Mouse (Mus musculus): ENCODE measurements at regions not wholly inside any gene's neighbourhood (a gene's known extent, or its start where the extent isn't known, plus 50 kb on each side); places are given as distances from the start of the nearest gene placed in this dataset.

GRCm38 (mm10) chr10:117577970-117578695, 51.2 kb upstream of the Cpm start:
- no peak overlapping the region for H3K9ac ChIP-seq (ENCODE audit: insufficient read depth, low read depth)
- H3K36me3 ChIP-seq (replicated peaks in 1 of 2; ENCODE audit: control insufficient read depth in 1 of 2, insufficient read depth in 1 of 2, low read length in 1 of 2), result no peaks in the 10 kb centered on the region
- in situ Hi-C loops (cut with MboI; ENCODE audit: low pct_ligation_motif_present, low pct_unique_long_range_greater_than_20kb, low sequenced_read_pairs), result no loop called here
- H3K4me3 ChIP-seq (replicated peaks in 1 of 3; ENCODE audit: low read depth in 2 of 3, low read length in 2 of 3, poor library complexity in 1 of 3), result no peak overlapping the region
- no peak overlapping the region for H3K4me2 ChIP-seq (ENCODE audit: insufficient read depth, low read depth, poor library complexity, severe bottlenecking)
- no peak for TF ChIP-seq TCF12 (IDR thresholded peaks at IDR 0.05; ENCODE audit: low read depth, low read length)
- H3K9me3 ChIP-seq (replicated peaks; ENCODE audit: low read length), result no peaks in the 10 kb centered on the region
- no peaks in the 10 kb centered on the region for H3K79me2 ChIP-seq (replicated peaks; ENCODE audit: control insufficient read depth, extremely low read depth, insufficient read depth, poor library complexity, severe bottlenecking)
- H3K27ac ChIP-seq (ENCODE audit: insufficient read depth, low read depth), result no peak overlapping the region
- dilution Hi-C loops (cut with MboI; ENCODE audit: extremely low pct_ligation_motif_present, extremely low pct_unique_long_range_greater_than_20kb, low sequenced_read_pairs), result no loop called here
- 0 out of 4 replicates have a peak, but pooled peaks cover 0 to 4% of the 10 kb centered on the region in 2 experiments for H3K4me1 ChIP-seq (ENCODE audit: control insufficient read depth in 1 of 2, insufficient read depth in 2 of 2)
- H3K27me3 ChIP-seq (replicated peaks), result no peaks in the 10 kb centered on the region
- DNase-seq (ENCODE audit: extremely low read depth), result no peak

- DNase-seq (ENCODE audit: extremely low read depth), result no peak
- no peak overlapping the region for H3K4me2 ChIP-seq (ENCODE audit: insufficient read depth, low read depth, poor library complexity, severe bottlenecking)
- H3K9ac ChIP-seq (ENCODE audit: insufficient read depth, low read depth), result no peak overlapping the region
- no peaks in the 10 kb centered on the region for H3K36me3 ChIP-seq (replicated peaks in 1 of 2; ENCODE audit: control insufficient read depth in 1 of 2, insufficient read depth in 1 of 2, low read length in 1 of 2)
- in situ Hi-C loops (cut with MboI; ENCODE audit: low pct_ligation_motif_present, low pct_unique_long_range_greater_than_20kb, low sequenced_read_pairs) (no loop called here), dilution Hi-C loops (cut with MboI; ENCODE audit: extremely low pct_ligation_motif_present, extremely low pct_unique_long_range_greater_than_20kb, low sequenced_read_pairs) (no loop called here)
- no peak overlapping the region for H3K27ac ChIP-seq (ENCODE audit: insufficient read depth, low read depth)
- H3K9me3 ChIP-seq (replicated peaks; ENCODE audit: low read length), result no peaks in the 10 kb centered on the region
- TF ChIP-seq HCFC1 (IDR thresholded peaks at IDR 0.05; ENCODE audit: low read depth, low read length), result no peak
- TF ChIP-seq BHLHE40 (IDR thresholded peaks at IDR 0.05; ENCODE audit: low read depth, low read length), result no peak
- TF ChIP-seq NRF1 (IDR thresholded peaks at IDR 0.05; ENCODE audit: low read depth, low read length), result no peak
- TF ChIP-seq RAD21 (IDR thresholded peaks at IDR 0.05; ENCODE audit: low read depth, low read length), result no peak
- TF ChIP-seq E2F4 (IDR thresholded peaks at IDR 0.05; ENCODE audit: insufficient replicate concordance, low read depth, low read length), result no peak
- no peak for TF ChIP-seq MAZ (IDR thresholded peaks at IDR 0.05; ENCODE audit: low read depth, low read length)
- TF ChIP-seq POLR2A (IDR thresholded peaks at IDR 0.05; ENCODE audit: low read depth, low read length), result no peak
- no peak for TF ChIP-seq ZMIZ1 (IDR thresholded peaks at IDR 0.05; ENCODE audit: low read depth, low read length)
- TF ChIP-seq UBTF (IDR thresholded peaks at IDR 0.05; ENCODE audit: low read depth, low read length), result no peak
- TF ChIP-seq ZKSCAN1 (IDR thresholded peaks at IDR 0.05; ENCODE audit: borderline replicate concordance, low read depth, low read length), result no peak
- no peak for TF ChIP-seq ZC3H11A (IDR thresholded peaks at IDR 0.05; ENCODE audit: low read depth, low read length)
- no peak for TF ChIP-seq ZNF384 (IDR thresholded peaks at IDR 0.05; ENCODE audit: low read depth, low read length)
- no peak for TF ChIP-seq JUND (conservative IDR thresholded peaks at IDR 0.05; ENCODE audit: low read depth, low read length)
- no peak for TF ChIP-seq EP300 (IDR thresholded peaks at IDR 0.05; ENCODE audit: low read length)
- no peak for TF ChIP-seq IRF4 (IDR thresholded peaks at IDR 0.05; ENCODE audit: low read depth, low read length)
- TF ChIP-seq CTCF (conservative IDR thresholded peaks at IDR 0.05 in 1 of 2, IDR thresholded peaks at IDR 0.05 in 1 of 2; ENCODE audit: low read depth in 2 of 2, low read length in 2 of 2), result no peak
- H3K4me1 ChIP-seq (ENCODE audit: control insufficient read depth in 1 of 2, insufficient read depth in 2 of 2), result 0 out of 4 replicates have a peak, but pooled peaks cover 0 to 4% of the 10 kb centered on the region in 2 experiments
- H3K4me3 ChIP-seq (replicated peaks in 1 of 3; ENCODE audit: low read depth in 2 of 3, low read length in 2 of 3, poor library complexity in 1 of 3), result no peak overlapping the region
- no peaks in the 10 kb centered on the region for H3K79me2 ChIP-seq (replicated peaks; ENCODE audit: control insufficient read depth, extremely low read depth, insufficient read depth, poor library complexity, severe bottlenecking)
- no peaks in the 10 kb centered on the region for H3K27me3 ChIP-seq (replicated peaks)
These were observed 52.2 kb upstream of the Cpm start for GRCm38 (mm10) chr10:117576881-117577730.

Measured in CH12.LX (cell line).